Mouse (Mus musculus) CH12.LX (cell line): Measurements from ENCODE around the gene Denr. TPM values are rescaled to one million over a fixed set of nuclear protein-coding genes. Genes with fewer than 3 reads are reported as not detected.
A peak's percentile ranks its signal among the peaks of the same experiment; 100 is the strongest.

ENCODE experiments used
- DNase-seq: peaks from one replicate; pipeline ENCODE4 v3.0.0-alpha.2; 2013; ENCODE audit errors: extremely low read depth
- H3K27ac ChIP-seq: 2 replicates; pipeline ENCODE4 v1.5.1; 2012; ENCODE audit warnings: low read depth, mild to moderate bottlenecking, control low read depth, moderate library complexity; ENCODE audit not compliant: insufficient read depth
- H3K27me3 ChIP-seq: replicated peaks from 2 replicates; pipeline ENCODE3; 2012; ENCODE audit warnings: inconsistent platforms
- H3K36me3 ChIP-seq, 2 experiments: replicated peaks in 1 of 2; 2 replicates each; pipeline versions ENCODE3 to v1.6.1; 2012; ENCODE audit warnings: inconsistent platforms in 1 of 2, low read length in 1 of 2, mild to moderate bottlenecking in 1 of 2, mixed read lengths in 1 of 2, moderate library complexity in 1 of 2; ENCODE audit not compliant: control insufficient read depth in 1 of 2, insufficient read depth in 1 of 2
- H3K4me1 ChIP-seq, 2 experiments: 2 replicates each; pipeline ENCODE4 v1.6.1; 2012; ENCODE audit warnings: inconsistent platforms in 1 of 2, moderate library complexity in 1 of 2; ENCODE audit not compliant: insufficient read depth in 2 of 2, control insufficient read depth in 1 of 2
- H3K4me2 ChIP-seq: 2 replicates; pipeline ENCODE4 v1.6.1; 2012; ENCODE audit warnings: low read depth, mild to moderate bottlenecking, control low read depth; ENCODE audit not compliant: poor library complexity, insufficient read depth, severe bottlenecking
- H3K4me3 ChIP-seq, 3 experiments: fragments of 150-350 bp in 1 of 3; sonication (generic) in 1 of 3; replicated peaks in 1 of 3; 2 replicates each; pipeline versions ENCODE3 to v1.5.1; 2011 to 2012; ENCODE audit warnings: low read depth in 2 of 3, low read length in 2 of 3, mild to moderate bottlenecking in 2 of 3, moderate library complexity in 2 of 3, control low read depth in 1 of 3, improper control_type of control experiment in 1 of 3, inconsistent platforms in 1 of 3, mixed read lengths in 1 of 3; ENCODE audit not compliant: poor library complexity in 1 of 3
- H3K79me2 ChIP-seq: replicated peaks from 2 replicates; pipeline ENCODE4 v1.6.1; 2012; ENCODE audit warnings: mild to moderate bottlenecking, moderate library complexity; ENCODE audit not compliant: control insufficient read depth, poor library complexity, insufficient read depth, severe bottlenecking; ENCODE audit errors: extremely low read depth
- H3K9ac ChIP-seq: 2 replicates; pipeline ENCODE4 v1.6.1; 2012; ENCODE audit warnings: low read depth, mild to moderate bottlenecking, control low read depth, moderate library complexity; ENCODE audit not compliant: insufficient read depth
- H3K9me3 ChIP-seq: replicated peaks from 2 replicates; pipeline ENCODE3; 2012; ENCODE audit warnings: low read length, inconsistent platforms, mixed read lengths
- BHLHE40 ChIP-seq: IDR thresholded peaks from 2 replicates; pipeline ENCODE4 v1.6.1; 2011; ENCODE audit warnings: mild to moderate bottlenecking, low read depth, low read length, improper control_type of control experiment
- EP300 ChIP-seq: IDR thresholded peaks from 2 replicates; pipeline ENCODE4 v1.6.1; 2011; ENCODE audit warnings: low read length, improper control_type of control experiment
- GABPA ChIP-seq: IDR thresholded peaks from 2 replicates; pipeline ENCODE4 v1.6.1; 2012; ENCODE audit warnings: low read depth, low read length, improper control_type of control experiment, inconsistent platforms; ENCODE audit not compliant: insufficient replicate concordance
- IRF4 ChIP-seq: IDR thresholded peaks from 2 replicates; pipeline ENCODE4 v1.6.1; 2014; ENCODE audit warnings: low read depth, mild to moderate bottlenecking, inconsistent platforms, low read length, improper control_type of control experiment
- JUN ChIP-seq: IDR thresholded peaks from 2 replicates; pipeline ENCODE4 v1.6.1; 2011; ENCODE audit warnings: low read depth, mild to moderate bottlenecking, low read length, improper control_type of control experiment, moderate library complexity; ENCODE audit not compliant: insufficient read depth
- JUND ChIP-seq: conservative IDR thresholded peaks from 2 replicates; pipeline ENCODE4 v1.6.1; 2011; ENCODE audit warnings: low read depth, low read length, improper control_type of control experiment
- KAT2A ChIP-seq: IDR thresholded peaks from 2 replicates; pipeline ENCODE4 v1.6.1; 2012; ENCODE audit warnings: low read length, improper control_type of control experiment, inconsistent platforms; ENCODE audit not compliant: insufficient replicate concordance
- MAX ChIP-seq: IDR thresholded peaks from 2 replicates; pipeline ENCODE4 v1.6.1; 2011; ENCODE audit warnings: low read length, improper control_type of control experiment
- MAZ ChIP-seq: IDR thresholded peaks from 2 replicates; pipeline ENCODE4 v1.6.1; 2012; ENCODE audit warnings: low read depth, mild to moderate bottlenecking, inconsistent platforms, low read length, improper control_type of control experiment, moderate library complexity
- MEF2A ChIP-seq: IDR thresholded peaks from 2 replicates; pipeline ENCODE4 v1.6.1; 2014; ENCODE audit warnings: low read depth, mild to moderate bottlenecking, inconsistent platforms, low read length, improper control_type of control experiment, borderline replicate concordance
- MXI1 ChIP-seq: IDR thresholded peaks from 2 replicates; pipeline ENCODE4 v1.6.1; 2011; ENCODE audit warnings: mild to moderate bottlenecking, low read depth, low read length, improper control_type of control experiment
- MYC ChIP-seq: IDR thresholded peaks from 2 replicates; pipeline ENCODE4 v1.6.1; 2011; ENCODE audit warnings: low read depth, mild to moderate bottlenecking, improper control_type of control experiment, low read length
- NELFE ChIP-seq: IDR thresholded peaks from 2 replicates; pipeline ENCODE4 v1.6.1; 2011; ENCODE audit warnings: low read depth, low read length, improper control_type of control experiment
- NRF1 ChIP-seq: IDR thresholded peaks from 2 replicates; pipeline ENCODE4 v1.6.1; 2014; ENCODE audit warnings: low read depth, mild to moderate bottlenecking, inconsistent platforms, low read length, improper control_type of control experiment, moderate library complexity
- POLR2A ChIP-seq: IDR thresholded peaks from 2 replicates; pipeline ENCODE4 v1.6.1; 2011; ENCODE audit warnings: low read depth, mild to moderate bottlenecking, improper control_type of control experiment, low read length
- RCOR1 ChIP-seq: conservative IDR thresholded peaks from 2 replicates; pipeline ENCODE4 v1.6.1; 2012; ENCODE audit warnings: low read depth, mild to moderate bottlenecking, inconsistent platforms, low read length, improper control_type of control experiment
- TBP ChIP-seq: conservative IDR thresholded peaks from 2 replicates; pipeline ENCODE4 v1.6.1; 2011; ENCODE audit warnings: low read depth, low read length, improper control_type of control experiment
- USF2 ChIP-seq: conservative IDR thresholded peaks from 2 replicates; pipeline ENCODE4 v1.6.1; 2011; ENCODE audit warnings: low read depth, low read length, improper control_type of control experiment
- dilution Hi-C: fragments of 300-500 bp; cut with MboI; formaldehyde crosslinking; loops from 2 replicates; pipeline ENCODE4 v1.14.3; 2020; ENCODE audit warnings: low sequenced_read_pairs; ENCODE audit not compliant: extremely low pct_unique_long_range_greater_than_20kb, extremely low pct_ligation_motif_present
- in situ Hi-C: fragments of 300-500 bp; cut with MboI; formaldehyde crosslinking; loops from 3 replicates; pipeline ENCODE4 v1.14.3; 2019; ENCODE audit warnings: low sequenced_read_pairs, low pct_ligation_motif_present, low pct_unique_long_range_greater_than_20kb, mixed read lengths
- polyA plus RNA-seq: library from polyadenylated mRNA; unstranded; fragments of >175 nt; gene quantifications from 2 replicates; pipeline ENCODE4 v1.2.1, GENCODE M21; 2012; ENCODE audit warnings: low read depth; ENCODE audit not compliant: insufficient read length
- total RNA-seq, 2 experiments: library from RNA; depleted of rRNA; stranded (reverse); fragments of 300-350 nt in 1 of 2; fragments of >200 nt in 1 of 2; gene quantifications; 2 replicates each; pipeline ENCODE4 v1.2.3; 2012 to 2014

Denr gene
- total and polyA plus RNA-seq, 3 experiments: 80.9 to 423 (median 128) TPM

DNA sequence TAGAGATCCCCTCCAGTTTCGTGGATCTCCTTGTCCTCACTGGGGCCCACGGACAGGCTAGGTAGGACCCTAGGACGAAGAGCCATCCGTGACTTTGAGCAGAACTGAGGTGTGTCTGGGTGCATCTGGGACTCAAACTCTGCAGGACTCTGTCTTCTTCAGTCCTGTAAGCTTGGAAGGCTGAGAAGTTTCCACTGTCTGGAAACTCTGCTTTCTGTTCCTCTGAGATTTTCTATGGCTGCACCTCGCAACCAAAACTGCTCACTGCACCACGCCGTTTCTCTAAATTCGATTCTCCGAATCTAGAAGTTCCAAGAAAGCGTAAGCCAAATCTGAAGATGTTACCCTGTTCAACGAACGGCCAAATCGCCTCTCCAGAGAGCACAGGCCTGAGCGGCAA is 43.0 kb upstream of the Denr start:
- H3K4me1 ChIP-seq: peaks cover 14 to 23% of the 10 kb centered on the region in 2 experiments
- no peak overlapping the region for H3K27ac ChIP-seq
- peak; percentile 60 for TF ChIP-seq IRF4
- peak; percentile 69 for TF ChIP-seq EP300
- TF ChIP-seq GABPA: no peak
- no peak overlapping the region for H3K9ac ChIP-seq
- in situ Hi-C loops: loop anchor here (5.0 kb wide), 1 partner anchor 48 kb away; no protein-coding TSS in a partner anchor
- no peaks in the 10 kb centered on the region for H3K9me3 ChIP-seq
- H3K36me3 ChIP-seq: no peaks in the 10 kb centered on the region
- no peaks in the 10 kb centered on the region for H3K27me3 ChIP-seq
- H3K79me2 ChIP-seq: no peaks in the 10 kb centered on the region
- H3K4me2 ChIP-seq: peak overlapping the region; percentile 10; the same call in 1 of the 2 replicates
- no peak overlapping the region for H3K4me3 ChIP-seq
- no peak for DNase-seq
- dilution Hi-C loops: no loop called here

DNA sequence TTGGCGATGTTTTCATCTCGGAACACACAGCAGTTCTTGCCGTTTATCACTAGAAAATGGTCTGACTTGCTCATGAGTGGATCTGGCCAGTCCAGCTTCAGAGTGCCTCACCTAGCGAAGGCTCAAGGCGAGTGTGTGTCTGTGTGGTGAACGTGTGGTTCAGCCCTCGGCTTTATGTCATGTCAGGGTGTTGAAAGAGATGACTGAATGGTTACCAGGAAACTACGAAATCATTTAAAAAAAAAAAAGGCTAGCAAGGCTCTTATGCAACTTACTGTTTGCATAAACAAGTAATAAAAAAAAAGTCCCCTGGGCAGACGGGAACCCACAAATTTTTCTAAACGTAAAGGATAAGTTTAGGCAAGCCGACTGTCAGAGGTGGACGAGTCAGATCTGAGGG is 41.6 kb upstream of the Denr start, which contains the start of gene Hcar2:
Gene Hcar2 (minus strand): TSS at position 135 of the 400 bp plus-strand sequence.
- dilution Hi-C loops: no loop called here
- Histone ChIP-seq H3K36me3 (no peaks in the 10 kb centered on the region), H3K4me2 (0 out of 2 replicates have a peak within 1 kb of the TSS, but pooled peaks have one; percentile 10), H3K9ac (no peak within 1 kb of the TSS), H3K79me2 (no peaks in the 10 kb centered on the region), H3K9me3 (no peaks in the 10 kb centered on the region), H3K27me3 (no peaks in the 10 kb centered on the region), H3K27ac (no peak within 1 kb of the TSS), H3K4me1 (peaks cover 14 to 21% of the 10 kb centered on the region in 2 experiments), H3K4me3 (no peak within 1 kb of the TSS)
- no peak for DNase-seq
- in situ Hi-C loops: no loop called here
- TF ChIP-seq MEF2A: no peak
- TF ChIP-seq TBP: no peak
- no peak for TF ChIP-seq MAZ
- no peak for TF ChIP-seq NRF1
- no peak for TF ChIP-seq KAT2A
- no peak for TF ChIP-seq MXI1
- no peak for TF ChIP-seq BHLHE40
- TF ChIP-seq MYC: no peak
- no peak for TF ChIP-seq NELFE
- no peak for TF ChIP-seq JUND
- TF ChIP-seq EP300: no peak
- no peak for TF ChIP-seq POLR2A
- no peak for TF ChIP-seq MAX
- no peak for TF ChIP-seq JUN
- no peak for TF ChIP-seq USF2
- no peak for TF ChIP-seq RCOR1
